Mouse (Mus musculus): ENCODE measurements at regions not wholly inside any gene's neighbourhood (a gene's known extent, or its start where the extent isn't known, plus 50 kb on each side); places are given as distances from the start of the nearest gene placed in this dataset.

- DNase-seq: no peak
These were observed 227.3 kb upstream of the Irx5 start for GRCm38 (mm10) chr8:92130025-92130557.

GRCm38 (mm10) chr8:92129241-92130015 is 228.0 kb upstream of the Irx5 start:
- no peak for DNase-seq

- no peak for DNase-seq
These were observed 231.8 kb upstream of the Irx5 start for GRCm38 (mm10) chr8:92125631-92126030.

DNA sequence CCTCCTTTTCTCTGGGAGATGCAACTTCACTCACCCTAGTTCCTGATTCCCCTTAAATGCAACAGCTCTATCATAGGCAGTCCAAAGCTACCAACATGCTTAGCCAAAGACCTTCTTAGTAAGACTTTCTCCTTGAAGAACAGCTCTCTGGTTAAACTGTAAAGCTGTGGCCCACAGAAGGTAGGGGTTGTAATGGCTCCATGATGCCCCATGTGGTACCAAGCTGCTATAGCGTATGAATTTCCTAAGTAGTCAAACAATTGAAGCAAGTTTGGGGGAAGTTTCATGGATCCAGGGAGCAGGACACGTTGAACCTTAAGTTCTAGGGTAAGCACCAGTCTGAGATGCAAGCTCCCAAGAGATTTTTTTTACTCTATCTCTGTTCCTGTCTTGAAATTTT is 236.1 kb upstream of the Irx5 start:
- DNase-seq: no peak

GRCm38 (mm10) chr8:92115479-92116267 is 241.8 kb upstream of the Irx5 start:
- DNase-seq: no peak

DNA sequence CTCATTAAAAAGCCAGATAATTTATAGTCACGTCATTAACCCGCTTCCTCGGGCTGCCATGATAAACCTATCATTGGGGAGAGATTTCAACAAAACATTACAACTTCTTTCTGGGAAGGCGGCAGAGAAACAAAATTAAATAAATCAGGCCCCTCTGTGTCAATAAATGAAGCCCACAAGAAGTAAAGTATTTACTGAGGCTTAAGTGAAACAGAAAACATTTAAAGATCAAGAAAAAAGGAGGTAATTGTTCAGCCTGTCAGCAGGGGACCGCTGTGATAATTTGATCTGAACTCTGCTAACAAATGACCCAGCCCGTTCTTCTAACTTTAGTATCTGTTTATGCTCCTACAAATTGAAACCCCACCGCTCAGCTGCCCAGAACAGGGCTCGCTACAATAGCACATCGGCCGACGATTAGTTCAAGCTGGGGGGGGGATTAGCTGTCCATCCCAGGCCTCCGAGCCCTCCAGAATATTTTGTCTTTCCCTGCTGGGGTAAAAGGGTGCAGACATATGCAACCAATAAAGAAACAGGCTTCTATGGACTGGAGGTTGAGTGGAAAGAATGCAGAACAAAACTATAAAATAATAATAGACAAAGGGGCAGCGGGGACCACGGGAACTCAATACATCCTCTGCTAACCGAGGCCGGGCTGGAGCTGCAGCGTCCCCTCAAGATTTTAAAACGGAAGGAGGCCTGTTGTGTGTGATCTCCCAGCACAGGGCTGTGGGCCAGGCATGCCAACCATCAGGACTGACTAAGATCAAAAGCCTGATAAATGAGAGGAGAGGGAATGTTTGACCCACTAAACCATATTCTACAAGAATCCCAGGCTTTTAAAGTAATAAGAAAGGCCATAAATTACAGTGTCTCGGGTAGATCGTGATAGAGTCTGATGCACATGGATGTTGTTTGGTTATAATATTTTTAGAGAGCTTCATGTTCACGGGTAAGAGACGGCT is 242.8 kb upstream of the Irx5 start:
- DNase-seq: no peak

DNA sequence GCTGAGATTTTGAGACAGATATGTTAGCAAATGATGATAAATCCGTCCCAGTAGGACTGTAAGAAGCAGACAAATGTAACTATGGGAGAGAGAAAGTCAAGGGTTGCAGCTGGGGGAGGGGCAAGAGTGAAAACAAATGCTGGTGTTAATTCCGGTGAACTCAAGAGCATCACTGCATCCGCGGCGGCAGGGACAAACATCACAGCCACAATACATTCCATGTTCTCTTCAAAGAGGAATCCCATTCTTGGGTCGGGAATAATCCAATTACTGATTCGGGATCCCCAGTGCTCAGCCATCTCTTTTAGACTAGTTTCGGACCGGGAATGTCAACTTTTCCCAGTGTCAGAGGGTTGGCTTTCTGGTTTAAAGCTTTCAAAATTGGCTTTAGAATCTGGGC is 243.5 kb upstream of the Irx5 start:
- no peak for DNase-seq

DNA sequence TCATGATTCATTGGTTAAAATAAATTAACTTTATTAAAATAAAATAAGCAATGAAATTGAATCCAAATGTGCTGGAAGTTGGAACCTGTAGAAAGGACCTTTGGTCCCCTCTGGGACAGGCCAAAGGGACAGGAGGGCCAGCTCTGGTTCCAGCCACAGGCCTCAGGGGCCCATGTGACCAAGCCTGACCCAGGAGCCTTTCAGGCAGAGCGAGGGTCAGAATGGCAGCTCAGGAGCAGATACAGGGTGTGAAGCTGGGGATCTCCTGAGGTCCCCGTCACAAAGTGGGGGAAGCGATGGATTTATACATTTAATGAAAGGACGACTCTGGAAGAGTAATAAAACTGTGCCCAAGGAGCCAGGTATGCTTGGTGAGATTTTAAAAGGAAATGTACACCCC is 244.0 kb upstream of the Irx5 start:
- no peak for DNase-seq

- no peak for DNase-seq
These were observed 252.9 kb upstream of the Irx5 start for GRCm38 (mm10) chr8:92104561-92104960.

- no peak for DNase-seq
These were observed 254.9 kb upstream of the Irx5 start for GRCm38 (mm10) chr8:92102521-92102920.

DNA sequence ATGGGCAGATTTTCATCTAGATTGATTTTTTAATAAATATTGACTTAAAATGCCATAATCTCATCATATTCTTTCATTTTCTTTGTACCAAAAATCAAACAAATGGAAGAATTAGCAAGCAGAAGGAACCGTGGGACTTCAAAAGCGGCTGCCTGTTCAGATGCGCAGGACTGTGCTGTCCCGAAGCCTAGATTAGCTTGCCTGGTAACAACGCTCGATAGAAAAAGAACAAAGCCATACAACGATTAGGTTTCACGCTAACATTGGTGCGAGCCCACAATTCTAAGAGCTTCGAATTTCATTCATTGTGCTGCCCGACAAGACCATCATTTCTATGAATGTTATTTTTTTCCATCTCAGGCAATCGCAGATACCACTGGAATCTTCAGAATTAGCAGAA is 262.1 kb upstream of the Irx5 start:
- DNase-seq: no peak

- DNase-seq: no peak
These were observed 273.3 kb upstream of the Irx5 start for GRCm38 (mm10) chr8:92084124-92084523.

- DNase-seq: no peak
These were observed 275.5 kb upstream of the Irx5 start for GRCm38 (mm10) chr8:92081900-92082299.

DNA sequence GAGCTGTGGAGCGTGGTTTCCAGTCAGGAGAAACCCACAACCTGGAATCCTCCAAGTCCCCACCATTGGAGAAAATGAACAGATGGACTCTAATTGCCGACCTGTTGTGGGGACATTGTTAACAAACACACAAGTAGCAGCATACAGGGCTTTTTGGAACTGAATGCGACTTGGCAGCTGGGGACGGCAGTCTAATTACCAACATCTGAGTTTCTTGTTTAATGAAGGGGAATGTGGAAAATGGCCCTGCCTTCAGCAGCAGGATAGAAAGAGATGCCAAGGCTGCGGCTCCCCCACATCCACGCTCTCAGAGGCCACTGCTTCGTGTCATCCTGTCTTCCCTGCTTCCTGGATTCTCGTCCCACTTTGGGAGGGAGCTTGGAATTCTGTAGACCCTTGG is 276.6 kb upstream of the Irx5 start:
- DNase-seq: no peak

GRCm38 (mm10) chr8:92077611-92078010 is 275.7 kb upstream of the Irx3 start:
- no peak for DNase-seq

GRCm38 (mm10) chr8:92072254-92072615 is 270.4 kb upstream of the Irx3 start:
- DNase-seq: no peak

- DNase-seq: no peak
These were observed 269.7 kb upstream of the Irx3 start for GRCm38 (mm10) chr8:92071305-92072253.

- DNase-seq: no peak
These were observed 268.8 kb upstream of the Irx3 start for GRCm38 (mm10) chr8:92070704-92071103.

GRCm38 (mm10) chr8:92066435-92066834 is 264.6 kb upstream of the Irx3 start:
- DNase-seq: no peak

DNA sequence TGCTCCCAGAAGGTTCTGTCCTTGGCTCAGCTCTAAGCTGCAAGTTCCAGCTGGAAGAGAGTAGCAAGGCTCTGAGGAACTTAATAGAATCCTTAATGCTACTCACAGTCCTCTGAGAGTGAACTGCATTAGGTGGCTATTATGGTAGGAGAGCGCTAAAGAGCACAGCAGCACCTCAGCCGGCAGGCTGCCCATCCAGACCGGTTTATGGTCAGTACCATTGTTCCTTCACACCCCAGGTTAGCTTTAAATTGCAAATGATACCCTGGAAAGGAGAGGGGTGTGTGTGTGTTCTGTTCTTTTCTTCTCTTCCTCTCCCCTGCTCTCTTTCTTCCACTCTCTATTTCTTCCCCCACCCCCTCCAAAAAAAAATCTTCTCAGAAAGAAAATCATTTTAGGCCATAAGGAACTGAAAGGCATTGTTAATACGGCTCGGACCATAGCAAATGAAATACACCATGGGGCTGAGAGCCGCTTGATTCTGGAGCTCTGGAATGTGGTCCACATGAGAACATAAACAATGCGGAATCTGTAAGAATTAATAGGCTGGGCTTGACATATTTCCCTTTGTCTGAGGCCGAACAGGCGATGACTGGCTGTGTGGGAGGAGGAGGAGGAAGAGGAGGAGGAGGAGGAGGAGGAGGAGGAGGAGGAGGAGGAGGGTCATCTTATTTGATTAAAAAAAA is 263.8 kb upstream of the Irx3 start:
- DNase-seq: no peak

DNA sequence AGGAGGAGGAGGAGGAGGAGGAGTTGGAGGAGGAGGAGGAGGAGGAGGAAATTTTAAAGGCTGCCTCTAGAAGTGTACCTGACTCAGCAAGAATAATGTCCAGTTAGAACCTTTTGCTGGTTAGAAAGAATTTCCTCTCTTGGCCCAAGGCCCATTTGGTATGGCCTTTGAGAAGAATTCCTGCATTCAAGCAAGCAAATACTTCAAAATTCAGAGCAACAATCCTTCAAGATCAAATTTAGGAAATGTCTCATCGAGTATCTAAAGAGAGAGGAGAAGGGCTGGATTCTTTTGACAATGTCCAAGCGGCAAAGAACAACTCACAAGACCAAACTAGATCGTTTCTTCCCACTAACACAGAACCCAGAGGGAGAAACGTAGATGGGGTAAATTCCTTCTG is 263.1 kb upstream of the Irx3 start:
- DNase-seq: no peak
